Mouse (Mus musculus): ENCODE results near the gene Sgce. TPM values are rescaled to one million over a fixed set of nuclear protein-coding genes. Genes with fewer than 3 reads are reported as not detected.
"Not testable (repeated sequence)": the region's sequence is repeated elsewhere in the genome, so short reads cannot be mapped to it uniquely, and the experiment has no call there.

Gene Sgce
- 61.4 and 65.8 TPM in 2 replicates for polyA plus RNA-seq (2015; fragmentation: Nextera tagmentation; extraction: Ambion mirVana)

DNA sequence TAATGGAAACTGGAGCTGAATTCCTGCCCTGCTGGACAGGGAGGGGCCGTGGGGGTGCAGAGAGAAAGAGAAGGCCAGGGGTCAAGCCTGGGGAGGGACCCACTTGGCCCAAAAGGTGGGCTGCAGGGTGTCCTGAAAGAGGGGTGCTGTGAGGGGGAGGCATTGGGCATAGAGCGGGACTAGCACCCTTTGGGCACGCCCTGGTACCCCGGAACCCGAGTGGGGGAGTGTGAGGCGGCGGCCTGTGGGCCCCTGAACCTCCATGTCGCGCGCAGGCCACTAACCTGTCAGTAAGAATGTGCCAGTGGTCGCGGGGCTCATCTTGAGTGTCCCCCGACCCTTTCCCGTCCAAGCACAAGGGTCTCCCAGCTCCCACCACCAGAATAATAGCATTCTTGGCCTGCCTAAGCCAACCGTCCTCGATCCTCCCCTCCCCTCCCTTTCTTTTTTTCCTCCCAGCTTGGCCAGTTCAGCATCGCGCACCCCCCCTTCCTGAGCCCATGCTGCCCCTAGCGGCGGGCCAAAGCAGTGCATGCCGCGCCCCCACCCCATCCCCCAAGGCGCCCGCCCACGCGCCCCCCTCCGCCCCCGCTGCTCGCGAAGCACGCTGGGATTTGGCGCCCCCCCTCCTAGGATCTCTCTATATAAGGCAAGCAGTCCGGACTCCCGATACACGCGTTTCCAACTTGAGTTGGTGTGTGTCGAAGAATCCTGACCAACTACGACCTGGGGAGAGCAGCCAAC, at the start of gene Sgce, which contains the start of gene Peg10:
TSS of gene Sgce (minus strand) at position 512 of the 744 bp plus-strand sequence.
TSS of gene Peg10 (plus strand) at position 611 of the 744 bp plus-strand sequence.
- H3K9ac ChIP-seq (ENCODE audit: low read depth, low read length) = peak within 1 kb of the TSS; percentile 81
- H3K4me1 ChIP-seq (ENCODE audit: control insufficient read depth, insufficient read depth, low read length) = peaks cover 8% of the 10 kb centered on the region
- ATAC-seq = peak; percentile 65
- H3K27ac ChIP-seq (ENCODE audit: low read length) = peak within 1 kb of the TSS; percentile 88
- H3K4me2 ChIP-seq (ENCODE audit: low read length) = peak within 1 kb of the TSS; percentile 72
- H3K4me3 ChIP-seq (ENCODE audit: low read depth, low read length) = peak within 1 kb of the TSS; percentile 55
- H3K36me3 ChIP-seq (ENCODE audit: control insufficient read depth, insufficient read depth, low read length) = no peaks in the 10 kb centered on the region
- 50% methylated on average over 35 of the region's 38 CpGs for WGBS
- peaks cover 11% of the 10 kb centered on the region for H3K9me3 ChIP-seq (replicated peaks; ENCODE audit: control insufficient read depth, low read length, poor library complexity, severe bottlenecking)
- no peaks in the 10 kb centered on the region for H3K27me3 ChIP-seq (ENCODE audit: control insufficient read depth, insufficient read depth, low read depth, low read length)

DNA sequence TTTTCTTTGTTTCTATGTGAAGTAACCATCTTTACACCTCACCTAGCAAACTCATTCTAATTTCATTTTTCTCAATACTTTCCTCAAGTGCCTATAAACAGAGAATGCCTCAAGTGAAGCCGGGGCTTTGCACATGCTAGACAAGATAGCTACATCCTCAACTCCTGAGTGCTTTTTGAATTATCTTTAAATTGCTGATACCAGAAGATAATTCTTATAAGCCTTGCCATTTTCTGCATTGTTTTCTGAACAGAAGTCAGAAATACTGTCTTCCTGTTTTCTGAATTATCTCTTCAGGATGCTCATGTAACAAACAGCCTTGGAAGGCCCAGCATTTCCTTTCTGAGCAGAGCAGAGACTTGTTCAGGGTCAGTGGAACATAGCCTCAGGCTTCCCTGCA, 49.3 kb upstream of the Sgce start:
- no peak for ATAC-seq
- 95% methylated on average over 1 of the region's 1 CpGs for WGBS
- Histone ChIP-seq H3K9me3 (replicated peaks; ENCODE audit: control insufficient read depth, low read length, poor library complexity, severe bottlenecking) (no peaks in the 10 kb centered on the region), H3K9ac (ENCODE audit: low read depth, low read length) (no peak overlapping the region), H3K4me3 (ENCODE audit: low read depth, low read length) (no peak overlapping the region), H3K4me2 (ENCODE audit: low read length) (no peak overlapping the region), H3K36me3 (ENCODE audit: control insufficient read depth, insufficient read depth, low read length) (no peaks in the 10 kb centered on the region), H3K27me3 (ENCODE audit: control insufficient read depth, insufficient read depth, low read depth, low read length) (no peaks in the 10 kb centered on the region), H3K27ac (ENCODE audit: low read length) (no peak overlapping the region), H3K4me1 (ENCODE audit: control insufficient read depth, insufficient read depth, low read length) (no peaks in the 10 kb centered on the region)

DNA sequence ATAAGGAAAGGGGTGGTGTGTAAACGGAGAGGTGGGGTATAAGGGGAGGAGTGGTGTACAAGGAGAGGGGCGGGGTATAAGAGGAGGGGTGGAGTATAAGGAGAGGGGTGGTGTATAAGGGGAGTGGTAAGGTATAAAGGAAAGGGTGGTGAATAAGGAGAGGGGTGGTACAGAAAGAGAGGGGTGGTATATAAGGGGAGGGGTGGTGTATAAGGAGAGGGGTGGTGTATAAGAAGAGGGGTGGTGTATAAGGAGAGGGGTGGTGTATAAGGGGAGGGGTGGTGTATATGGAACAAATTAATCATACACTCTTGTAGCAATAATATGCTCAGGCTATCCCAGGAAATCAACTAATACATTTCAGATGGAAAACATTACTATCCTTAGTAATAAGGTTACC, 15.2 kb upstream of the Sgce start:
- no peaks in the 10 kb centered on the region for H3K36me3 ChIP-seq (ENCODE audit: control insufficient read depth, insufficient read depth, low read length)
- peak; percentile 98 for ATAC-seq
- no peaks in the 10 kb centered on the region for H3K9me3 ChIP-seq (replicated peaks; ENCODE audit: control insufficient read depth, low read length, poor library complexity, severe bottlenecking)
- no peak overlapping the region for H3K4me2 ChIP-seq (ENCODE audit: low read length)
- no peak overlapping the region for H3K27ac ChIP-seq (ENCODE audit: low read length)
- no peaks in the 10 kb centered on the region for H3K27me3 ChIP-seq (ENCODE audit: control insufficient read depth, insufficient read depth, low read depth, low read length)
- H3K4me3 ChIP-seq (ENCODE audit: low read depth, low read length) = no peak overlapping the region
- no peak overlapping the region for H3K9ac ChIP-seq (ENCODE audit: low read depth, low read length)
- H3K4me1 ChIP-seq (ENCODE audit: control insufficient read depth, insufficient read depth, low read length) = no peaks in the 10 kb centered on the region
- 45% methylated on average over 2 of the region's 2 CpGs for WGBS

DNA sequence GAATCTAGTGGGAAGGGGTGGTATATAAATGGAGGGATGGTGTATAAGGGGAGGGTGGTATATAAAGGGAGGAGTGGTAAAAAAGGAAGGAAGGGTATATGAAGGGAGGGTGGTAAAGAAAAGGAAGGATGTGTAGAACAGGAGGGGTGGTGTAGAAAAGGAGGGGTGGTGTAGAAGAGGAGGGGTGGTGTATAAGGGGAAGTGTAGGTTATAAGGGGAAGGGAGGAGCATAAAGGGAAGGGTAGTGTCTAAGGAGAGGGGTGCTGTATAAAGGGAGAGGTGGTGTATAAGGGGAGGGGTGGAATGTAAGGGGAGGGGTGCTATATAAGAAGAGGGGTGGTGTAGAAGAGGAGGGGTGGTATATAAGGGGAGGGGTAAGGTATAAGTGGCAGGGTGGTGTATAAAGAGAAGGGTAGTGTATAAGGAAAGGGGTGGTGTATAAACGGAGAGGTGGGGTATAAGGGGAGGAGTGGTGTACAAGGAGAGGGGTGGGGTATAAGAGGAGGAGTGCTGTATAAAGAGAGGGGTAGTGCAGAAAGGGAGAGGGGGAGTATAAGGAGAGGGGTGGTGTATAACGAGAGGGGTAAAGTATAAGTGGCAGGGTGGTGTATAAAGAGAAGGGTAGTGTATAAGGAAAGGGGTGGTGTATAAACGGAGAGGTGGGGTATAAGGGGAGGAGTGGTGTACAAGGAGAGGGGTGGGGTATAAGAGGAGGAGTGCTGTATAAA, 14.6 kb upstream of the Sgce start:
- not testable (repeated sequence) for H3K4me1 ChIP-seq (ENCODE audit: control insufficient read depth, insufficient read depth, low read length); H3K36me3 ChIP-seq (ENCODE audit: control insufficient read depth, insufficient read depth, low read length); H3K27ac ChIP-seq (ENCODE audit: low read length); H3K4me2 ChIP-seq (ENCODE audit: low read length); H3K27me3 ChIP-seq (ENCODE audit: control insufficient read depth, insufficient read depth, low read depth, low read length); H3K9ac ChIP-seq (ENCODE audit: low read depth, low read length); H3K9me3 ChIP-seq (replicated peaks; ENCODE audit: control insufficient read depth, low read length, poor library complexity, severe bottlenecking); H3K4me3 ChIP-seq (ENCODE audit: low read depth, low read length)
- peak; percentile 30; the same call in 1 of the 2 replicates for ATAC-seq
- 52% methylated on average over 3 of the region's 3 CpGs for WGBS

DNA sequence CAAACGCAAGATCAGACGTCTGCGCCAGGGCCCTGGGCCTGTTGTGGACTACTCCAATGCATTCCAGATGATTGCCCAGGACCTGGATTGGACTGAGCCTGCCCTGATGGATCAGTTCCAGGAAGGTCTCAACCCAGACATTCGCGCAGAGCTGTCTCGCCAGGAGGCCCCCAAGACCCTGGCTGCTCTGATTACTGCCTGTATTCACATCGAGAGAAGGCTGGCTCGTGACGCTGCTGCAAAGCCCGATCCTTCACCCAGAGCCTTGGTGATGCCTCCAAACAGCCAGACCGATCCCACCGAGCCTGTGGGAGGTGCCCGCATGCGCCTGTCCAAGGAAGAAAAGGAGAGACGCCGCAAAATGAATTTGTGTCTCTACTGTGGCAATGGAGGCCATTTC, 7.9 kb upstream of the Sgce start:
- no peaks in the 10 kb centered on the region for H3K27me3 ChIP-seq (ENCODE audit: control insufficient read depth, insufficient read depth, low read depth, low read length)
- H3K36me3 ChIP-seq (ENCODE audit: control insufficient read depth, insufficient read depth, low read length) = peaks cover 5% of the 10 kb centered on the region
- ATAC-seq = no peak
- H3K4me3 ChIP-seq (ENCODE audit: low read depth, low read length) = no peak overlapping the region
- 96% methylated on average over 16 of the region's 16 CpGs for WGBS
- H3K4me2 ChIP-seq (ENCODE audit: low read length) = no peak overlapping the region
- H3K9ac ChIP-seq (ENCODE audit: low read depth, low read length) = no peak overlapping the region
- peaks cover 11% of the 10 kb centered on the region for H3K9me3 ChIP-seq (replicated peaks; ENCODE audit: control insufficient read depth, low read length, poor library complexity, severe bottlenecking)
- no peak overlapping the region for H3K27ac ChIP-seq (ENCODE audit: low read length)
- no peaks in the 10 kb centered on the region for H3K4me1 ChIP-seq (ENCODE audit: control insufficient read depth, insufficient read depth, low read length)

DNA sequence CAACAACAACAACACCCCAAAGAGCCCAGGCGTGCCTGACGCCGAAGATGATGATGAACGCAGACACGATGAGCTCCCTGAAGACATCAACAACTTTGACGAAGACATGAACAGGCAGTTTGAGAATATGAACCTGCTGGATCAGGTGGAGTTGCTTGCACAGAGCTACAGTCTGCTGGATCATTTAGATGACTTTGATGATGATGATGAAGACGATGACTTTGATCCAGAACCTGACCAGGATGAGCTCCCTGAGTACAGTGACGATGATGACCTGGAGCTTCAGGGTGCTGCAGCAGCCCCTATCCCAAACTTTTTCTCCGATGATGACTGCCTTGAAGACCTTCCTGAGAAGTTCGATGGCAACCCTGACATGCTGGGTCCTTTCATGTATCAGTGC, 7.3 kb upstream of the Sgce start:
- 88% methylated on average over 10 of the region's 10 CpGs for WGBS
- Histone ChIP-seq H3K4me1 (ENCODE audit: control insufficient read depth, insufficient read depth, low read length) (no peaks in the 10 kb centered on the region), H3K27me3 (ENCODE audit: control insufficient read depth, insufficient read depth, low read depth, low read length) (no peaks in the 10 kb centered on the region), H3K36me3 (ENCODE audit: control insufficient read depth, insufficient read depth, low read length) (peaks cover 5% of the 10 kb centered on the region), H3K9ac (ENCODE audit: low read depth, low read length) (no peak overlapping the region), H3K9me3 (replicated peaks; ENCODE audit: control insufficient read depth, low read length, poor library complexity, severe bottlenecking) (peaks cover 11% of the 10 kb centered on the region), H3K27ac (ENCODE audit: low read length) (no peak overlapping the region), H3K4me3 (ENCODE audit: low read depth, low read length) (no peak overlapping the region), H3K4me2 (ENCODE audit: low read length) (no peak overlapping the region)
- ATAC-seq = no peak

DNA sequence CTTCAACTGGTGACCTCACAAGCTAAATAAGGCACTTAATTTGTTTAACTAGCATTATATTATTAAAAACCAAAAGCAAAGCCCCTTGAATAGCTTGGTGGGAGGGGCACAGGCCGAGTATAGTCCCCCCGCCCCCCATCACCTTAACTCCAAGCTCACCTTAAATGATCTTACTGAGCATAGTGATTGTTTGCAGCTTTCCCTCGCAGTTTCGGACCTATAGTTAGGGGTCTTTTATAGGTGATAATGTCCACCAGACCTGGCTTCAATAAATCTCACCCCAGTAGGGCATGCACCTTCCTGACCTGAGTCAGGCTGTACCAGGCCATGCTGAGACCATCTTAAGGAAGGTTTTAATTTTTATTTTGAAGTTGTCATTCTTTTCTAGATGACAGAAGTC, 4.3 kb upstream of the Sgce start:
- no peak overlapping the region for H3K4me3 ChIP-seq (ENCODE audit: low read depth, low read length)
- H3K4me1 ChIP-seq (ENCODE audit: control insufficient read depth, insufficient read depth, low read length) = no peaks in the 10 kb centered on the region
- H3K9me3 ChIP-seq (replicated peaks; ENCODE audit: control insufficient read depth, low read length, poor library complexity, severe bottlenecking) = peaks cover 18% of the 10 kb centered on the region
- WGBS = 86% methylated on average over 4 of the region's 4 CpGs
- no peak overlapping the region for H3K27ac ChIP-seq (ENCODE audit: low read length)
- no peak for ATAC-seq
- no peak overlapping the region for H3K9ac ChIP-seq (ENCODE audit: low read depth, low read length)
- no peaks in the 10 kb centered on the region for H3K27me3 ChIP-seq (ENCODE audit: control insufficient read depth, insufficient read depth, low read depth, low read length)
- H3K4me2 ChIP-seq (ENCODE audit: low read length) = no peak overlapping the region
- peaks cover 5% of the 10 kb centered on the region for H3K36me3 ChIP-seq (ENCODE audit: control insufficient read depth, insufficient read depth, low read length)

DNA sequence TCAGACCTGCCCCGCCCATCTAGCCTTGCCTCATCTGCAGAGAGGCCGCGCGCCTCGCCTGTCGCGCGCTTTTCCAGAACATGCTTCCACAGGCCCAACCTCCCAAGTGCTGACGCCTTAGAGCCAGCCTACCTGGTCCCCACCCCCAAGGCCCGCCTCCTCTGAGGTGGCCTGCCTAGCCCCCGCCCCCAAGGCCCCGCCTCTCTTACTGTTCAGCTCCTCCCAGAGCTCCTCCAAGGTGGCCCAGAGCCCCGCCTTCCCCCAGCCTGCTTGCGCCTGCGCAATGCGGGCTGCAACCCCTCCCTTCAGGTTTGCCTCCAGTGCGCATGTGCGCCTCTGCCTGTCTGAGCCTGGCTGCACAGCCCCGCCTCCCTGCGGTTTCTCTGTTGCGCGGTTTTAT, 2.1 kb upstream of the Sgce start:
- Histone ChIP-seq H3K4me1 (ENCODE audit: control insufficient read depth, insufficient read depth, low read length) (no peaks in the 10 kb centered on the region), H3K4me2 (ENCODE audit: low read length) (peak overlapping the region; percentile 72), H3K27me3 (ENCODE audit: control insufficient read depth, insufficient read depth, low read depth, low read length) (no peaks in the 10 kb centered on the region), H3K27ac (ENCODE audit: low read length) (no peak overlapping the region), H3K9me3 (replicated peaks; ENCODE audit: control insufficient read depth, low read length, poor library complexity, severe bottlenecking) (peaks cover 11% of the 10 kb centered on the region), H3K9ac (ENCODE audit: low read depth, low read length) (no peak overlapping the region), H3K36me3 (ENCODE audit: control insufficient read depth, insufficient read depth, low read length) (no peaks in the 10 kb centered on the region), H3K4me3 (ENCODE audit: low read depth, low read length) (peak overlapping the region; percentile 55)
- peak; percentile 94 for ATAC-seq
- WGBS = 52% methylated on average over 14 of the region's 22 CpGs

DNA sequence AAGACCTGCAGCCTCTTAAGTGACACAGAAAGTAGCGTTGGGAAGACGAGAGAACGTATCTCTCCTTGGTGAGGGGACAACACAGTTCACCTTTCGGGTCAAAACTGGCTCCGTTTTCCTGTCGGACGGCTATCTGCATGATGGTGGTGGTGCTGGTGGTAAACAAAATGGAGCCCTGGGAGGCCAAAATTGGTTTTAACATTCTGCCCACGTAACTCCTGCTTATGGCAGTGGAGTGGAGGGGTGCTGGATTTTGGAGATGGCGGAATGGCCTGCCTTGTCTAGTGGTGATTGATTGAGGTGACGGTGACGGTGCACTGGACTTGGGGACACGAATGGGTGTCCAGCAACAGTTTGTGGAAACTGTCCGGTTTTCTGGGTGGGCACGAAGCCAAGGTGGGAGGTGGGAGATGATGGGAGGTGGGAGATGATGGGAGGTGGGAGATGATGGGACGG, 1.5 kb upstream of the Sgce start:
- peak; percentile 47 for ATAC-seq
- Histone ChIP-seq H3K27ac (ENCODE audit: low read length) (peak overlapping the region; percentile 64; the same call in 1 of the 2 replicates), H3K9me3 (replicated peaks; ENCODE audit: control insufficient read depth, low read length, poor library complexity, severe bottlenecking) (peaks cover 11% of the 10 kb centered on the region), H3K4me3 (ENCODE audit: low read depth, low read length) (peak overlapping the region; percentile 55), H3K36me3 (ENCODE audit: control insufficient read depth, insufficient read depth, low read length) (no peaks in the 10 kb centered on the region), H3K4me1 (ENCODE audit: control insufficient read depth, insufficient read depth, low read length) (no peaks in the 10 kb centered on the region), H3K9ac (ENCODE audit: low read depth, low read length) (peak overlapping the region; percentile 48), H3K27me3 (ENCODE audit: control insufficient read depth, insufficient read depth, low read depth, low read length) (no peaks in the 10 kb centered on the region), H3K4me2 (ENCODE audit: low read length) (peak overlapping the region; percentile 72)
- WGBS = 48% methylated on average over 15 of the region's 15 CpGs

Data from midbrain, embryonic 16.5 days (tissue).